Mouse (Mus musculus): ENCODE measurements around the gene Pamr1. TPM values are rescaled to one million over a fixed set of nuclear protein-coding genes. Genes with fewer than 3 reads are reported as not detected.

Pamr1 gene
- polyA plus RNA-seq (2015; fragmentation: Nextera tagmentation; extraction: Ambion mirVana) = 34.5 and 35.2 TPM in 2 replicates

DNA sequence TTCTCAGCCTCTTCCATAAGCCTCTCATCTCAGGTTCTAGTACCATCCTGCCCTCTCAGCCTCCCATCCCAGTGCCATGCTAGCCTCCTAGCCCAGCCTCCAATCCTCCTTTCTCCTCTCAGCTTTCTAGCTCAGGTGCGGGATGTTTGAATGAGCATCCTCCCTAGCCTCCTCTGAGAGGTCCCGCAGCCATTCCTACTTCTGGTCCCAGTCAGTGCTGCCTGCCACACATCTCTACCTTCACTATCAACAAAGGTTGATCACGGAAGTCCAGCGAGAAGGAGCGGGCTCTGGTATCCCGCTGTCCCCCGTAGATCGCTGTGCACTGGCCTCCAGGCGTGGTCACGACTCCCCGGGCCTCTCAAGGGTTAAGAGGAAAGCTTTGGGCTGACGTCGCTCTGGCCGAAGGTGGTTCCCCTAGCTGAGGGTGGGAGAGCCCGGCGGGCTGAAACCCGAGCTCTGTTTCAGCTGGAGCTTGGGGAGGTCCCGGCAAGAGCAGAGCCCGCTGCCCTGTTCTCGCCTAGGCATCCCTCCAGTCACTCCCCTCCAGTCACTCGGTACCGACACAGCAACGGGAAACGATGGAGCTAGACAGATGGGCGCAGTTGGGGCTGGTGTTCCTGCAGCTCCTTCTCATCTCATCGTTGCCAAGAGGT lies at the start of gene Pamr1:
Gene Pamr1 (plus strand): TSS at position 402 of the 656 bp plus-strand sequence.
- Histone ChIP-seq H3K4me3 (replicated peaks; ENCODE audit: low read length) (peak within 1 kb of the TSS; percentile 42), H3K9ac (ENCODE audit: low read length) (peak within 1 kb of the TSS; percentile 56), H3K36me3 (ENCODE audit: control insufficient read depth, insufficient read depth, low read length) (no peaks in the 10 kb centered on the region), H3K9me3 (replicated peaks; ENCODE audit: control insufficient read depth, low read length) (no peaks in the 10 kb centered on the region; the same call in 1 of the 2 replicates), H3K27ac (ENCODE audit: low read length) (peak within 1 kb of the TSS; percentile 79), H3K27me3 (ENCODE audit: control insufficient read depth, insufficient read depth, low read length) (no peaks in the 10 kb centered on the region), H3K4me2 (ENCODE audit: low read depth, low read length) (peak within 1 kb of the TSS; percentile 55), H3K4me1 (ENCODE audit: control insufficient read depth, insufficient read depth, low read length) (peaks cover 28% of the 10 kb centered on the region)
- WGBS = 1% methylated on average over 26 of the region's 26 CpGs
- peak; percentile 79 for ATAC-seq (ENCODE audit: insufficient read depth, low FRiP score)

DNA sequence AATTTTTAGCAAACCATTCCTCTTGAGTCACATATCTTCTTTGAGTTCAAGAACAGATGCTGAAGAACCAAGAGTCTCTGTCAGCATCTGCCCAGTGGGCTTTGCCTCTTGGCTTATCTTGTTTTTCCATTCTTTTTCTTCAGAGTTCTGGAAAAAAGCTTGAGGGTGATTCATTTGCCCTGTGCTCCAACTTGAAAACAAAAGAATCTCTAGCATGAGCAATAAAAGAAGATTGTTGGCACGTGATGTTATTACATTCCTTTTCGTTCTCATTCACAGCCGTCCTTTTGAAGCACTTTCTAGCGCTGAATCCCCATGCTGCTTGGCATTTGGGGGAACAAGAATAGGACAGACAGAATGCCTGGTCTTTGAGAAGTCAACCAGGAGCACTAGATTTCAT lies 42.2 kb upstream of the Pamr1 start:
- no peak for ATAC-seq (ENCODE audit: insufficient read depth, low FRiP score)
- Histone ChIP-seq H3K4me2 (ENCODE audit: low read depth, low read length) (no peak overlapping the region), H3K36me3 (ENCODE audit: control insufficient read depth, insufficient read depth, low read length) (no peaks in the 10 kb centered on the region), H3K4me1 (ENCODE audit: control insufficient read depth, insufficient read depth, low read length) (no peaks in the 10 kb centered on the region), H3K9ac (ENCODE audit: low read length) (no peak overlapping the region), H3K4me3 (replicated peaks; ENCODE audit: low read length) (no peak overlapping the region), H3K27ac (ENCODE audit: low read length) (no peak overlapping the region), H3K27me3 (ENCODE audit: control insufficient read depth, insufficient read depth, low read length) (no peaks in the 10 kb centered on the region), H3K9me3 (replicated peaks; ENCODE audit: control insufficient read depth, low read length) (no peaks in the 10 kb centered on the region)
- 33% methylated on average over 4 of the region's 4 CpGs for WGBS

DNA sequence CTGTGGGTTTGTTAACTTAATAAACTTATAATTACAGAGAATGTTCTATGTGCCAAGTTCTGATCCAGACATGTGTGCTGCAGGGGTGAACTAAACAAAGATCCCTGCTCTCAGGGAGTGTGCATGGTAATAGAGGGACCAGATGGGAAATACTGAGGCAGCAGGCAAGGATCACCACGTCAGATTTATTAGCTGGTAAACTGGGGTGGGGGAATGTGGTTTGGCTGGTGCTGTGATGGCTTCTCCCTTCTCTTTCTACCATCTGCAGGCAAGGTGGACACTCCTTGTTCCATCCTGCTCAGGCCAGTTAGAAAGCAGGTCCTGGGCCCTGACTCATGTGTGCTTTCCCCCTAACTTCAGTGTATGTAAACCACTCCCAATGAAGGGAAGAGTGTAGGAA lies 41.7 kb upstream of the Pamr1 start:
- H3K9ac ChIP-seq (ENCODE audit: low read length) = no peak overlapping the region
- H3K27ac ChIP-seq (ENCODE audit: low read length) = no peak overlapping the region
- no peak overlapping the region for H3K4me2 ChIP-seq (ENCODE audit: low read depth, low read length)
- WGBS = 45% methylated on average over 1 of the region's 1 CpGs
- no peaks in the 10 kb centered on the region for H3K4me1 ChIP-seq (ENCODE audit: control insufficient read depth, insufficient read depth, low read length)
- H3K4me3 ChIP-seq (replicated peaks; ENCODE audit: low read length) = no peak overlapping the region
- H3K36me3 ChIP-seq (ENCODE audit: control insufficient read depth, insufficient read depth, low read length) = no peaks in the 10 kb centered on the region
- H3K27me3 ChIP-seq (ENCODE audit: control insufficient read depth, insufficient read depth, low read length) = no peaks in the 10 kb centered on the region
- ATAC-seq (ENCODE audit: insufficient read depth, low FRiP score) = no peak
- H3K9me3 ChIP-seq (replicated peaks; ENCODE audit: control insufficient read depth, low read length) = no peaks in the 10 kb centered on the region

DNA sequence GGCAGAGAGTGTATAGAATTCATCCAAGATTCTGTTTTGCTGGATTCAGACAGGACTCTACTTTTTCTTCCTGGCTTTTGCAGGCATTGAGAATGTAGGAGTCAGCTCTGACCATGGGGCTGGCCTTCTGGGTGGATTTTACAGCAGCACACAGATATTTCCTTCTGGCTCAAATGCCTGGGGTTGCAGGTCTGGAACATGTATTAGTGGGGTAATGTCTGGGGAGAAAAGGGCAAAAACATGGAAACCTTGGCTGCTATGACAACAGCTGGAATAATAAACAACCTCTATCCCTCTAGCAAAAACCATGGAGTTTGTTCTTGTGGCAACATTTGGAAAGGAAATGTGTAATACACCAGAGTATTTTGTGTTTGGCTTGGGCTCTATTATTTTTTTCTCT lies 29.9 kb upstream of the Pamr1 start:
- no peak overlapping the region for H3K27ac ChIP-seq (ENCODE audit: low read length)
- no peaks in the 10 kb centered on the region for H3K27me3 ChIP-seq (ENCODE audit: control insufficient read depth, insufficient read depth, low read length)
- no peak overlapping the region for H3K9ac ChIP-seq (ENCODE audit: low read length)
- no peaks in the 10 kb centered on the region for H3K4me1 ChIP-seq (ENCODE audit: control insufficient read depth, insufficient read depth, low read length)
- ATAC-seq (ENCODE audit: insufficient read depth, low FRiP score) = no peak
- no peak overlapping the region for H3K4me3 ChIP-seq (replicated peaks; ENCODE audit: low read length)
- H3K4me2 ChIP-seq (ENCODE audit: low read depth, low read length) = no peak overlapping the region
- no peaks in the 10 kb centered on the region for H3K9me3 ChIP-seq (replicated peaks; ENCODE audit: control insufficient read depth, low read length)
- no peaks in the 10 kb centered on the region for H3K36me3 ChIP-seq (ENCODE audit: control insufficient read depth, insufficient read depth, low read length)

DNA sequence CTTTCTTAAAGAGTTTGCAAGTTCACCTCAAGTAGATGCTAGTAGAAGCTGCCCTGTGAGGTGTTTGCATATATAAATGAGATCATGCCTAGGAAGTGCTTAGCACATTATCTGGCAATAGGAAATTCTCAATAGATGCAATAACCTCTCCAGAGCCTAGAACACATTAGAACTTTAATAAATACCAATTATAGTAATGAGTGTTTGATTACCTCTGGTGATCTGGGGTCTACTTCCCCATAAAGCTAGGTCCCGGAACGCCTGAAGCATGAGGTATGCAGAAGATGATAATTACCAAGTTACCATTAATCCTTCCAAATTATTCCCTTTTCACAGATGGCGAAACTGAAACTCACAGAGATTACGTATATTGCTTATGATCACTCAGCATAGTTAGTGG lies 22.2 kb upstream of the Pamr1 start:
- no peaks in the 10 kb centered on the region for H3K27me3 ChIP-seq (ENCODE audit: control insufficient read depth, insufficient read depth, low read length)
- no peak overlapping the region for H3K27ac ChIP-seq (ENCODE audit: low read length)
- WGBS = 87% methylated on average over 4 of the region's 4 CpGs
- H3K9me3 ChIP-seq (replicated peaks; ENCODE audit: control insufficient read depth, low read length) = no peaks in the 10 kb centered on the region
- H3K9ac ChIP-seq (ENCODE audit: low read length) = no peak overlapping the region
- H3K4me2 ChIP-seq (ENCODE audit: low read depth, low read length) = no peak overlapping the region
- no peaks in the 10 kb centered on the region for H3K4me1 ChIP-seq (ENCODE audit: control insufficient read depth, insufficient read depth, low read length)
- no peak for ATAC-seq (ENCODE audit: insufficient read depth, low FRiP score)
- no peak overlapping the region for H3K4me3 ChIP-seq (replicated peaks; ENCODE audit: low read length)
- H3K36me3 ChIP-seq (ENCODE audit: control insufficient read depth, insufficient read depth, low read length) = no peaks in the 10 kb centered on the region

DNA sequence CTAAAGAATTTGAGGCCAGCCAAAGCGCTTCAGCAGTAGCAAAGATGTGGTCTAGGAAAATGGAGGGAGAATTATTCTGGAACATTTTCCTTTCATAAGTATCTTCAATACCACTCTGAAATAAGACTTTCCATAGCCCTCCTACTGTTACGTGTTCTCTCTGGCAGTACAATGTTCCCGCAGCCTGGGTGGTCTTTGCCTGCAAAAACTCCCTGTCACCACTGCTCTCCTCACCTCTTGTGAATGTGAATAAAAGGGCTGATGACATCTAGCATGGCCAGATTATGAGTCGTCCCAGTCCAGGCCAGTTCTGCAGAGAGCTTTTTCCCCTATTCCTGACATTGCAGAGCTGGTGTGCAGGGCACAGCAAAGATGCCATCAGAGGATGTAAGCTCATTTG lies 16.4 kb upstream of the Pamr1 start:
- Histone ChIP-seq H3K4me1 (ENCODE audit: control insufficient read depth, insufficient read depth, low read length) (0 out of 2 replicates have a peak, but pooled peaks cover 4% of the 10 kb centered on the region), H3K4me3 (replicated peaks; ENCODE audit: low read length) (no peak overlapping the region), H3K9me3 (replicated peaks; ENCODE audit: control insufficient read depth, low read length) (no peaks in the 10 kb centered on the region), H3K9ac (ENCODE audit: low read length) (no peak overlapping the region), H3K4me2 (ENCODE audit: low read depth, low read length) (no peak overlapping the region), H3K27ac (ENCODE audit: low read length) (no peak overlapping the region), H3K36me3 (ENCODE audit: control insufficient read depth, insufficient read depth, low read length) (no peaks in the 10 kb centered on the region), H3K27me3 (ENCODE audit: control insufficient read depth, insufficient read depth, low read length) (no peaks in the 10 kb centered on the region)
- ATAC-seq (ENCODE audit: insufficient read depth, low FRiP score) = peak; percentile 40; the same call in 1 of the 2 replicates
- 69% methylated on average over 4 of the region's 4 CpGs for WGBS

DNA sequence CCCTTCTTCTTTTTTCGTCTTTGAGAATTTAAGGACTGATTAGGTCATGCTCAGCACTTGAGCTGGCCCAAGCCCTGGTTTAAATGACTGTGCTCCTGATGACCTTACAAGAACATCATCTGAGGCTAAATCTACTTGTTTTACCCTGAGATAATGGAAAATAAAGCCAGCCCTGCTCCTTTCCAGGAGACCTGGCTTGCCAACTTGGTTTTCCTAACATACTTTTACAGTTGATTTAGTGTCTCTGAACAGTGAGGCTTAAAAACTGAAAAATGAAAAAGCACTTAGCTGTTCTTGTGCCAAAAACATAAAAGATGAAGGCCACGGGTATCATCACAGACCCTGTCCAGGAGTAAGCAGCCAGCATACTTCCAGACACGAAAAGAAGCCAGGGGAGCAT lies 13.0 kb upstream of the Pamr1 start:
- ATAC-seq (ENCODE audit: insufficient read depth, low FRiP score) = no peak
- no peak overlapping the region for H3K9ac ChIP-seq (ENCODE audit: low read length)
- H3K4me2 ChIP-seq (ENCODE audit: low read depth, low read length) = no peak overlapping the region
- H3K9me3 ChIP-seq (replicated peaks; ENCODE audit: control insufficient read depth, low read length) = no peaks in the 10 kb centered on the region
- H3K36me3 ChIP-seq (ENCODE audit: control insufficient read depth, insufficient read depth, low read length) = no peaks in the 10 kb centered on the region
- 51% methylated on average over 3 of the region's 3 CpGs for WGBS
- H3K27ac ChIP-seq (ENCODE audit: low read length) = no peak overlapping the region
- no peak overlapping the region for H3K4me3 ChIP-seq (replicated peaks; ENCODE audit: low read length)
- 0 out of 2 replicates have a peak, but pooled peaks cover 4% of the 10 kb centered on the region for H3K4me1 ChIP-seq (ENCODE audit: control insufficient read depth, insufficient read depth, low read length)
- H3K27me3 ChIP-seq (ENCODE audit: control insufficient read depth, insufficient read depth, low read length) = no peaks in the 10 kb centered on the region

DNA sequence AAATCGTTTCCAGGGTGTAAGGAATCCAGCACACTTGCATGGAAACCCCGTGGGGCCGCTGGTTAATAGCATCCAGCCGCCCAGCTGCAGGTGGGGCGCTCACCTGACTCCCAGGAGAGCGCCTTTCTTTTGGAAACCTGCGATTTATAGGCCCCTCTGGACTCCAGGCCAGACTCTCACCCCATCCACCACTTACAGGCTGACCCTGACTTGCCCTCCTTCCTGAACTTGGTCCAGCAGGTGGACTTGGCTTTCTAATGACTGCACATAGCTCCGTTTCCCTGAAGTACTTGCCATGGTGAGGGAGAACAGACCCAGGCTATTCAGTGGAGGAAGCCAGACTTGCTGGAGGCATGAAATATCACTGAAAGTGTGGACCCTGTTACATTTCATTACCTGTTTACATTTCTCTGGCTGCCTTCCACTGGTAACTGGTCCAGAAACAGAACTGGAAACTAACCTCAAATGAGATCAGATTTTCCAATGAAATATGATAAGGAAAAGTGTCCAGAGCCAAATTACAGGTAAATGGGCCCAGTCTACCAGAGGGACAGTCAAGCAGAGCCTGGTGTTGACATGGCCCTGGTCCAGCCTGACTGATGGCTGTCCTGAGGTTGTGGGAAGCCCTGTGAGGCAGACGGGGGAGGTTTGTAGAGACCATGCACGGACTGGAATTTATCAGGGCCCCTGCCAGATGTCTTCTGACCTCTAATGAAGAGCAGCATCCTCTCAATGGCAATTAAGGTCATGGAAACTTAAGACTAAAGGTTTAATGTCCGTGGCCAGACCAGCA lies 9.2 kb upstream of the Pamr1 start:
- peak; percentile 55; the same call in 1 of the 2 replicates for ATAC-seq (ENCODE audit: insufficient read depth, low FRiP score)
- no peak overlapping the region for H3K4me3 ChIP-seq (replicated peaks; ENCODE audit: low read length)
- no peak overlapping the region for H3K4me2 ChIP-seq (ENCODE audit: low read depth, low read length)
- 0 out of 2 replicates have a peak, but pooled peaks cover 7% of the 10 kb centered on the region for H3K4me1 ChIP-seq (ENCODE audit: control insufficient read depth, insufficient read depth, low read length)
- WGBS = 44% methylated on average over 11 of the region's 11 CpGs
- no peaks in the 10 kb centered on the region for H3K36me3 ChIP-seq (ENCODE audit: control insufficient read depth, insufficient read depth, low read length)
- no peaks in the 10 kb centered on the region for H3K27me3 ChIP-seq (ENCODE audit: control insufficient read depth, insufficient read depth, low read length)
- no peak overlapping the region for H3K9ac ChIP-seq (ENCODE audit: low read length)
- H3K9me3 ChIP-seq (replicated peaks; ENCODE audit: control insufficient read depth, low read length) = no peaks in the 10 kb centered on the region
- no peak overlapping the region for H3K27ac ChIP-seq (ENCODE audit: low read length)

DNA sequence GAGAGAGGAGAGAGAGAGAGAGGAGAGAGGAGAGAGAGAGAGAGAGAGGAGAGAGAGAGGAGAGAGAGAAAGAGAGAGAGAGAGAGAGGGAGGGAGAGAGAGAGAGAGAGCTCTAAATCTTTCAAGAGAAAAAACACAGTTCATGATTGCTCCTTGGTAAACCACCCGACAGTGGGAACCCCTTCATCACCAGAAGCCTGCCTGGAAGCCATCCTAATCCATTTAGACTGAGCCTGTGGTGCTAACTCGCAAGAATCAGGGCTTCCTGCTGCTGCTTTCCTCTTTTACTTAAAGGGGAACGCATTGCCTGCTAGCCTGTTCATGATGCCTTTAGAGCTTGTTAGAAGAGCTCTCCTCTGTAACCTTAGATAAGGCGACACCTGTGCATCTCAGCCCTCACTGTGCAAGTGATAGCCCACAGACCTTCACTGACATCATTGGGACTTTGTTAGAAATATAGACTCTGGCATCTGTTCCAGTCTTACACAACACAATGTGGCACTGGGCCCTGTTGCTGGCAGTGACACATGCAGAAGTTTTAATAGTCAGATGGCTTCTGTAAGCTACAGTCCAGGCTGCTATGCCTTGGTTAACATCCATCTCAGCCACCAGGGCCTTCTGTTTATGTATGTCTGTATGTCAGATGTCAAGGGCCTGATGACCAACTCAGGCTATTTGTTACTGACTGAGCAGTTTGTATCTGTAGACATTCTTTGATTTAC lies 8.2 kb upstream of the Pamr1 start:
- H3K36me3 ChIP-seq (ENCODE audit: control insufficient read depth, insufficient read depth, low read length) = no peaks in the 10 kb centered on the region
- no peak overlapping the region for H3K4me3 ChIP-seq (replicated peaks; ENCODE audit: low read length)
- 34% methylated on average over 4 of the region's 4 CpGs for WGBS
- no peak overlapping the region for H3K27ac ChIP-seq (ENCODE audit: low read length)
- no peak for ATAC-seq (ENCODE audit: insufficient read depth, low FRiP score)
- 0 out of 2 replicates have a peak, but pooled peaks cover 7% of the 10 kb centered on the region for H3K4me1 ChIP-seq (ENCODE audit: control insufficient read depth, insufficient read depth, low read length)
- no peak overlapping the region for H3K9ac ChIP-seq (ENCODE audit: low read length)
- H3K9me3 ChIP-seq (replicated peaks; ENCODE audit: control insufficient read depth, low read length) = no peaks in the 10 kb centered on the region; the same call in 1 of the 2 replicates
- H3K4me2 ChIP-seq (ENCODE audit: low read depth, low read length) = no peak overlapping the region
- H3K27me3 ChIP-seq (ENCODE audit: control insufficient read depth, insufficient read depth, low read length) = no peaks in the 10 kb centered on the region

Measured in stomach, embryonic 16.5 days (tissue).